Mouse (Mus musculus): Measurements from ENCODE around the gene Catsperb. TPM values are rescaled to one million over a fixed set of nuclear protein-coding genes. Genes with fewer than 3 reads are reported as not detected.
A peak's percentile ranks its signal among the peaks of the same experiment; 100 is the strongest.

Catsperb gene
- polyA plus RNA-seq, 1 experiment from 2014 or later = not detected

GRCm38 (mm10) chr12:101633137-101633536 is 228.7 kb downstream of the Catsperb start:
- Histone ChIP-seq H3K4me3 (ENCODE audit: low read depth, low read length) (no peak overlapping the region), H3K36me3 (ENCODE audit: insufficient read depth) (no peaks in the 10 kb centered on the region), H3K4me1 (ENCODE audit: insufficient read depth) (no peaks in the 10 kb centered on the region), H3K9me3 (ENCODE audit: low read depth, low read length) (no peaks in the 10 kb centered on the region), H3K27ac (ENCODE audit: low read depth) (no peak overlapping the region), H3K9ac (no peak overlapping the region), H3K27me3 (ENCODE audit: insufficient read depth, low read length) (no peaks in the 10 kb centered on the region), H3K4me2 (no peak overlapping the region)
- WGBS = 61% methylated on average over 1 of the region's 1 CpGs
- ATAC-seq (ENCODE audit: insufficient read depth) = peak; percentile 70
- no peak for TF ChIP-seq CTCF (IDR thresholded peaks at IDR 0.05; ENCODE audit: low read depth)
- no peak for DNase-seq

GRCm38 (mm10) chr12:101667502-101667901 is 263.0 kb downstream of the Catsperb start:
- Histone ChIP-seq H3K4me3 (ENCODE audit: low read depth, low read length) (no peak overlapping the region), H3K4me1 (ENCODE audit: insufficient read depth) (no peaks in the 10 kb centered on the region), H3K4me2 (no peak overlapping the region), H3K9me3 (ENCODE audit: low read depth, low read length) (no peaks in the 10 kb centered on the region), H3K27ac (ENCODE audit: low read depth) (no peak overlapping the region), H3K36me3 (ENCODE audit: insufficient read depth) (no peaks in the 10 kb centered on the region), H3K27me3 (ENCODE audit: insufficient read depth, low read length) (no peaks in the 10 kb centered on the region), H3K9ac (no peak overlapping the region)
- TF ChIP-seq CTCF (IDR thresholded peaks at IDR 0.05; ENCODE audit: low read depth) = no peak
- ATAC-seq (ENCODE audit: insufficient read depth) (no peak), DNase-seq (no peak)
- 97% methylated on average over 2 of the region's 2 CpGs for WGBS

Small RNA genes lying within 50 kb of the gene (microRNA-seq; reads per million reads assigned to microRNA genes)
- not detected for gene Gm24542 (ENCODE audit: borderline number of aligned reads)

Measured in lung, embryonic 14.5 days (tissue).